Mouse (Mus musculus): ENCODE results near the gene Tmbim4.
"Not testable (repeated sequence)": the region's sequence is repeated elsewhere in the genome, so short reads cannot be mapped to it uniquely, and the experiment has no call there.

Tmbim4 gene

GRCm38 (mm10) chr10:120197061-120197835 is 4.1 kb upstream of the Tmbim4 start:
- no peak for DNase-seq (ENCODE audit: low spot score)

GRCm38 (mm10) chr10:120201961-120202402 is 592 bp downstream of the Tmbim4 start, which contains the start of gene Irak3:
Irak3 (minus strand) TSS chr10:120202130.
- DNase-seq (ENCODE audit: low spot score): no peak

- no peak for DNase-seq (ENCODE audit: low spot score)
Observed at GRCm38 (mm10) chr10:120202467-120203250, 1.3 kb downstream of the Tmbim4 start.

GRCm38 (mm10) chr10:120204591-120205210 is 3.3 kb downstream of the Tmbim4 start:
- no peak for DNase-seq (ENCODE audit: low spot score)

- no peak for DNase-seq (ENCODE audit: low spot score)
Observed at GRCm38 (mm10) chr10:120208015-120208414, 6.6 kb downstream of the Tmbim4 start.

DNA sequence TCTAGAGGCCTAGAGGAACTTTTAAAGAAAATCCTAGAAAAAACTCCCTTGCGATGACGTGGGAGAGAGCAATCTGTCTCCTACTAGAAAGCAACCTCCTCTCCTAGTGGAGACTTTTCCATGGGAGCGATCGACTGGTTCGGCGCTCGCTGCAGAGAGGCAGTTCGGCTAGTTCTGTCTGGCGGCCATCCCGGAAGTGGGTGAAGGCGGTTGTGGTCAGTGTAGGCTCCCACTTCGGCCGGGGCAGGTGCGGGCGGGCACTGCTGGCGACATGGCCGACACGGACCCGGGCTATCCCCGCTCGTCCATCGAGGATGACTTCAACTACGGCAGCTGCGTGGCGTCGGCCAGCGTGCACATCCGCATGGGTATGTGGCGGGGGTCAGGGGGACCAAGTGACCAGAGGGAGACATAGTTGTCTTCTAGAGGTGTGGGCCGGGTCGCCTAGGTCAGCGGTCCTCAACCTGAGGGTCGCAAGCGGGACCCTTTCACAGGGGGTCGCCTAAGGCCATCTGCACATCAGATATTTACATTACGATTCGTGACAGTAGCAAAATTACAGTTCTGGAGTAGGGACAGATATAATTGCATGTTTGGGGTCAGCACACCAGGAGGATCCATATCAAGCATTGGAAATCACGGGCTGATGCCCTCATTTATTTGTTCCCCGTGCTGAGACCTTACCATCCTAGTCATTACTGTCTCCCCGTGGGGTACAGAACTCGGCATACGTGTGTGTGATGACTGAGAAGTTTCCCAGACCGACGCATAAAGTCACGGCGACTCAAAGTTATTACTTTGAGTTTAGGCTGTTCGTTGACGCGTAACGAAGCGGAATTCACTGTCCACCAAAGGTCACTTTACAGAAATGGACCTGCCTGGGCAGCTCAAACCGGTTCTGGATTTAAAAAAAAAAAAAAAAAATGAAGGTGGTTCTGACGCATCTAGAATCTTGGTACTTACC is 7.5 kb downstream of the Tmbim4 start:
- peak; percentile 76 for DNase-seq (ENCODE audit: low spot score)

GRCm38 (mm10) chr10:120209539-120209925 is 8.1 kb downstream of the Tmbim4 start:
- DNase-seq (ENCODE audit: low spot score): no peak

DNA sequence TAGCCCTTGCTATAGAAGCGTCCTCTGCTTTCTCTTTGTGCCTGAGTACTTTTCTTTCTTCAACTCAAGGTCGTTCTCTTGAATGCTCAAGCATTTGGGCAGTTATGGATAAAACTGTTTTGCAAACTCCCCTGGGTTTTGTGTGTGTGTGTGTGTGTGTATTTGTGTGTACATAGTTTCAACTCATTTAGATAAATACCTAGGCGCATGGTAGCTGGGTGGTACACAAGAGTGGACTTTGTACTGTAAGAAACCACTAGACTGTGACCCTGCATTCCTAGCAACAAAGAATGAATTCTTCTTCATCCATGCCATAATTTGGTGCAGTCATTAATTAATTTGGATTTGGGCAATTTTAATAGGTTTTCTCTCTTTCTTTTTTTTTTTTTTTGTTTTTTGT is 8.7 kb downstream of the Tmbim4 start:
- DNase-seq (ENCODE audit: low spot score): no peak

GRCm38 (mm10) chr10:120217099-120217498 is 15.7 kb downstream of the Tmbim4 start:
- not testable (repeated sequence) for DNase-seq (ENCODE audit: low spot score)

- DNase-seq (ENCODE audit: low spot score): no peak
Observed at GRCm38 (mm10) chr10:120218996-120219395, 17.6 kb downstream of the Tmbim4 start.

- no peak for DNase-seq (ENCODE audit: low spot score)
Observed at GRCm38 (mm10) chr10:120219578-120220359, 18.4 kb downstream of the Tmbim4 start.

DNA sequence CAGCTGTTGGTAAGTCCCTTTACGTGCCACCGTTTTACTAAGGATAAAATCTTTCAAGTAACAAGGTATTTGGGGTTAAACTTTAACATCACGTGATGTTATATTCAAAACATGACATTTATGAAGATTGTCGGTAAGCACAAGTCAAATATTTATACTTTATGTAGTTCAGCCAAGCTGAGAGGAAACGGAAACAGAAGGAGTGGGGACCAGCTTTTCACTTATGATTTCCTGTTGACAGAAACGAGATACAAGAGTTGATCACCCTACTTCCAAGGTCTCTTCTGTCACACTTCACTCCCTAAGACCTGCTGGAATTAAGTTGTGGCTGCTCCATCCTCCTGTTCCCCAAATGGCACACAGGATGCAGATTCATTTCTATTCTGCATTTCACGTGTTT is 19.4 kb downstream of the Tmbim4 start:
- DNase-seq (ENCODE audit: low spot score): no peak

GRCm38 (mm10) chr10:120226871-120227661 is 25.7 kb downstream of the Tmbim4 start, which contains the start of gene Llph:
Llph (plus strand) TSS chr10:120227070.
- DNase-seq (ENCODE audit: low spot score): peak; percentile 74

DNA sequence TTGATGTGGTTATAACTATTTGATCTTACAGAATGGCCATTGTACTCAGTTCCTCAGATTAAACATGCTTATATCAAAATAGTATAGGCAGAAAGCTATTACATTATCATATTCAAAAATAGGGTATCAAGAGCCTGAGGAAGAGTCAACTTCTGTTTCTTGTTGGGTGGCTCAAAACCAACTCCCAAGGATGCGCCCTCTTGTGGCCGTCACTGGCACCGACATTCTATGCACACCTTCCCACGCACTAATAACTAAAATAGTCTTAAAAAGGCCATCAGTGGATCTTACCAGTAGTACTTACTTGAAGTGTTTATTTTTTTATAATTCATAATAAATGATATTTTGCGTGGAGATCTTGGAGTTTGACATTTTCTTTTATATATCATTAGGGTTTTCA is 30.3 kb downstream of the Tmbim4 start:
- no peak for DNase-seq (ENCODE audit: low spot score)

DNA sequence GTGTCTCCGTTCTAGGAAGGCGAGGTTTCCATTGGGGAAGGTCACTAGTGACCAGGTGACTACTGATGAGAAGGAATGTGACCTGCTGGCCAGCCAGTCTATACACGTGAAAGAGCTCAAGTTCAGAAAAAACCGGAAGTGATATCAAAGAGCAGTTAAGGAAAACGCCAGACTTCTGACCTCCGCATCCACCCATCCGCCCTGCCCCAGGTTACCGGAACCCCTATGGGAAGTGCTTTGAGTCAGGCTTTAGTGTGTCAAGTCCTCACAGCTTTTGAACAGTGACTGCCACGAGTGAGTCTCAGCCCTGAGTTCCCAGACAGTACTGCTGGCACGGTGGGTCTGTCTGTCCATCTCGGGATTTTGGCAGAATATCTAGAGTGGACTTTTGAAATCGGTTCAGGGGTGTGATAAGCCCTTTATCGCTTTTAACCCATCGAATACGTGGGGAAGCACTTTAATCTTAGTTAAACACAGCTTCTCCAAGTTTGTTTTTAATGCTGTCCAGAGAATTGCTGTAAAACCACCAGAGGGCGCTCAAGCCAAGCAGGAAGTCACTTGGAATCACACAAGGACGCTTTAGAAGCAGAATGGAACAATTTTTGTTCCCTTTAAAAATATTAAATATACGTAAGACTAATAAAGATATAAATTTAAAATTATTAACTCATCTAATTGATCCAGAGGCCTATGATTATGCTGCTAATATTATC is 32.4 kb downstream of the Tmbim4 start:
- DNase-seq (ENCODE audit: low spot score): no peak

DNA sequence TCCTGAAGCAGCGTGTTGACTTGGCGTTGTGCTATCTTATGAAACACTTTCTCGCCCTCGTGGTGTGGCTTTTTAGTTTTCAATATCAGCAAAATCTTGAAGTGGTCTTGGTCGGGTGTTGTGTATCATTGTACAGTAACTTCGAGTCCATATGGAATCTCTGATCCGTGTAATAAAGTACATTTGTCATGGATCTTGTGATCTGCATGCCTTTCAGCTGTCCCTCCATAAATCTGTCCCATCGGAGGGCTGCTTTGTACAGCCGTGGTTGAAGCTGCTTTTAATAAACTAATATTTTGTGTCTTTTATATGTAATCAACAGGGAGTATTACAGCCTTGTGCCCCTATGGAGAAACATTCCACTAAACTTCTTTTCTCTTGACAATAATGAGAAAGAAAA is 35.5 kb downstream of the Tmbim4 start:
- no peak for DNase-seq (ENCODE audit: low spot score)

- DNase-seq (ENCODE audit: low spot score): no peak
Observed at GRCm38 (mm10) chr10:120238241-120238640, 36.9 kb downstream of the Tmbim4 start.

- DNase-seq (ENCODE audit: low spot score): no peak
Observed at GRCm38 (mm10) chr10:120239476-120239875, 38.1 kb downstream of the Tmbim4 start.

- DNase-seq (ENCODE audit: low spot score): no peak
Observed at GRCm38 (mm10) chr10:120242421-120242820, 41.0 kb downstream of the Tmbim4 start.
